Mouse (Mus musculus) Patski (cell line): ENCODE measurements around the gene Dnajc15. TPM values are rescaled to one million over a fixed set of nuclear protein-coding genes. Genes with fewer than 3 reads are reported as not detected.

Experiments used
- ATAC-seq: fragments of 100-300 bp; one replicate; pipeline ENCODE4 v1.8.0; 2021
- CTCF ChIA-PET: fragments of 350-600 bp; sonication (Branson Sonifier 250); formaldehyde crosslinking; loops from one replicate; lab custom pipeline; 2022; ENCODE audit warnings: inconsistent platforms; lab: Charles Lee
- POLR2A ChIA-PET: fragments of 350-600 bp; sonication (Branson Sonifier 250); formaldehyde crosslinking; loops from one replicate; lab custom pipeline; 2022; ENCODE audit warnings: antibody characterized with exemption, inconsistent platforms; lab: Charles Lee
- DNase-seq: peaks from one replicate; pipeline ENCODE4 v3.0.0-alpha.2; 2011; ENCODE audit warnings: low read depth, low spot score
- H3K27me3 ChIP-seq: fragments of 371-371 bp; one replicate; pipeline ENCODE4 v1.5.1; 2021
- CTCF ChIP-seq: fragments of 100-300 bp; IDR thresholded peaks from one replicate; pipeline ENCODE4 v1.5.1; 2021
- in situ Hi-C: fragments of 300-500 bp; cut with MboI; formaldehyde crosslinking; loops from 3 replicates; pipeline ENCODE4 v1.11.1; 2018; ENCODE audit warnings: low pct_unique_long_range_greater_than_20kb, mixed read lengths
- polyA plus RNA-seq: library from polyadenylated mRNA; unstranded; gene quantifications from one replicate; pipeline ENCODE4 v1.2.3, GENCODE M21; 2021

Dnajc15 gene
- 69.6 TPM for polyA plus RNA-seq

DNA sequence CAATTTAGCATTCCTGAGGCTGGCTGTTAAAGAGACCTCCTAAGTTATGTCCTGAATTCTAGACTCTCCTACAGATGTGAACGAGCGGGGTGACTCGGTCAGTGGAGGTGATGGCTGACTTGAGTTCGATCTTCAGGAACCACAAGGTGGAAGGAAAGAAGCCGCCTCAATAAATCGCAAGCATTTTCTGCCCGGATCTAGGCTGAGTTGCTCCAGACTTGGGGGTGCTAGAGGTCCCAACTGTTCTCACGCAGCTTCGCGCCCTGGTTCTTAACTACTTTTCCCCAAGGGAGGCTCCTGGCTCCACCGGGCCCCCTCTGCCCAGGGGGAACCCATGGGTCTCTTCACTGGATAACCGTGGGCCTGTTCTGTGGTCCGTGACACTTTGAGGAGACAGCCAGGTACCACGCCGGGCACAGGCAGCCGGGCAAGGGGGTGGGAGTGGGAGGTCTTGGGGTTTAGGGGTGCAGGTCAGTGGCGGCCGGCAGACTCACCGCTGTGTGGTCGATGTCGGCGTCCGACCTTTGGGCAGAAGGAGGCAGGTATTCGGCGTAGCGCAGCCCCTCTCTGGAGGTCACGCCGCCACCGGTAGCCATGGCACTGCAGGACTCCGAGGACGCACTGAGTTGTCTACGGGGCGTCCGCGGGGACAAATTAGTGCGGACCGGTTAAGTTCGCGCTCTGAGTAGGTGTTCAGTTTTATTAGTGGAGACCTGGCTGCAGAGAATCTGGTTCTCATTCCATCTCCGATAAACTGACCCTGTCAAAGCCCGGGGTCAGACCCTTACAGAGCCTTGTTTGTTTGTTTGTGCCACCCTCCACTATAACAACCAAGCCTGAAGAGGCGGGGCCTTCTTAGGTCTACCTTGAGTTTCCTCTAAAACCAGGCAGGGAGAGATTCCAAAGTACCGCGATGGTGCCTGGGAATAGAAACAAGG, at the start of gene Dnajc15:
Dnajc15 (minus strand) TSS at position 822 of the 938 bp plus-strand sequence.
- H3K27me3 ChIP-seq, result no peaks in the 10 kb centered on the region
- in situ Hi-C loops, result no loop called here
- ChIA-PET POLR2A (no interaction called here), CTCF (no interaction called here)
- no peak for TF ChIP-seq CTCF
- peak; percentile 17 for DNase-seq
- ATAC-seq, result peak; percentile 87

DNA sequence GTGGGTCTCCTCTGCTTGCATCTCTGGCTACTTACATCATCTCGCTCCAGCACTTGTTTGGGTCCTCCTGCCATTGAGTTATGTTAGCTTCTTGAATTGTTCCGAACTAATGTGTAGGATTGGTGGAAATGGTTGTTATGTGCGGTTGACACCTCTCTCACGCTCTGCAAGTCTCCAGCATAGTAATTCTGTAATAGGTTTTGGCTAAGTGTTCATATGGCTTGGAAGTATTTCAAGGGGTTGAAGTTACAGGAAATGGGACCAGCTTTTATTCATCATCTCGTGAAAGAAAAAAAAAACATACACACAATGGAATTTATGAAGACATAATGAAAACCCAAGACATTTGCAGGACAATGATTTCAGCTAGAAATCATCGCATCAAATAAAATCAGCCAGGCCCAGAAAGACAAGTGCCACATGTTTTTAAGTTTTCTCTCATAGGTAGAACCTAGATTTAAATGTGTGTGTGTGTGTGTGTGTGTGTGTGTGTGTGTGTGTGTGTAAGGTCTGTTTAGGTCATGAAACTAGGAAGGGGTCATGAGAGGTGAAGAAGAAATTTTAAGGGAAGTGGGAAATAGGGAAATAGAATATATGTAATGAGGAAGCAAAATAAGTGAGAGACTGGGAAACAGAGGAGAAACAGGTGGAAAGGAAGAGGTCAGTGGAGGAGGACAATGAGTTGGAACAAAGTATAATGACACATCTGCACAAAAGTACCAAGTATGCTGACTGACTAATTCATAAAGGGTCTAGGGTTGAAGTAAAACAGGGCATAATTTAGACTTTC, 48.3 kb upstream of the Dnajc15 start:
- POLR2A ChIA-PET, result no interaction called here
- in situ Hi-C loops, result no loop called here
- H3K27me3 ChIP-seq, result peaks cover 16% of the 10 kb centered on the region
- DNase-seq (no peak), ATAC-seq (no peak)
- CTCF ChIA-PET, result interaction anchor here (1.4 kb wide), 1 partner anchor 12 kb away, joined by 4 read pairs; no protein-coding TSS in a partner anchor
- TF ChIP-seq CTCF, result no peak

GRCm38 (mm10) chr14:77921641-77922040, 46.7 kb upstream of the Dnajc15 start:
- in situ Hi-C loops, result no loop called here
- TF ChIP-seq CTCF, result no peak
- H3K27me3 ChIP-seq, result peaks cover 16% of the 10 kb centered on the region
- ChIA-PET POLR2A (no interaction called here), CTCF (no interaction called here)
- DNase-seq (no peak), ATAC-seq (no peak)

DNA sequence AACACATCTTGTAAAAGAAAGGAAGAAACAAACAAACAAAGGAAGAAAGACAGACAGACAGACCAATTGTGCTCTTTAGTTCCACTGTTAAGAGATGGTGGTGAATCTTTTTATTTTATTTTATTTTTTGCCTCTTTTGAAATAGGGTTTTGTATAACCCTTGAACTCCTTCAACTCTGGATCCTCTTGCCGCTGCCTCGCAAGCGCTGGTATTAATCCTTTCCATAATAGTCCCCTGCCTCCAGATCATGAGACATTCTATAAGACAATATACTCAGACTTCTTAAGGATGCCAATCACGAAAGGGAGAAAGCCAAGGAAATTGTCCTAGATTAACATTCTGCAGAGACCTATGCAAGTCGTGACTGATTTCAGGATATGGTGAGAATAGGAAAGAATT, 40.9 kb upstream of the Dnajc15 start:
- ChIA-PET CTCF (no interaction called here), POLR2A (no interaction called here)
- H3K27me3 ChIP-seq, result peaks cover 18% of the 10 kb centered on the region
- TF ChIP-seq CTCF, result no peak
- in situ Hi-C loops, result no loop called here
- ATAC-seq, result no peak
- DNase-seq, result no peak

GRCm38 (mm10) chr14:77906586-77906985, 31.7 kb upstream of the Dnajc15 start:
- DNase-seq, result no peak
- POLR2A ChIA-PET, result no interaction called here
- peaks cover 11% of the 10 kb centered on the region for H3K27me3 ChIP-seq
- no peak for TF ChIP-seq CTCF
- no peak for ATAC-seq
- in situ Hi-C loops, result no loop called here
- CTCF ChIA-PET, result no interaction called here

DNA sequence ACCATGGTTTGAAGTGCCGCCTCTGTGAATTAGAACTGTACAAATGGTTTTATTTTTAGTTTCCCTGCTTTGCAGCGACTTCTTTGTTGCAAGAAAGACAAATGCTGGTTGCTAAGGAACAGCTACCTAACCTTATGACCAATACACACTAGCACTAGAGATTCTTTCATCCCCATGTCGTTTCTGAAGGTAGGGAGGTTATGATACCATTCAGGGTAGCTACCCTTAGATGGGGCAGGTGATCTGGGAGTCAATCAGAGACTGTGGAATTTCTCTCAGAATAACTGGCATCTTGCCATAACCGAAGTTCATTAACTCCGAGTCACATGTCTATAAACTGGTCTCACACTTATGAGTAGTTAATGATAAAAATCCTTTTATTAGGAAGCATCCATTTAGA, 30.5 kb upstream of the Dnajc15 start:
- in situ Hi-C loops, result no loop called here
- POLR2A ChIA-PET, result no interaction called here
- no peak for TF ChIP-seq CTCF
- no peak for DNase-seq
- CTCF ChIA-PET, result interaction anchor here (1.9 kb wide), 1 partner anchor 10 kb away, joined by 6 read pairs; no protein-coding TSS in a partner anchor
- peaks cover 11% of the 10 kb centered on the region for H3K27me3 ChIP-seq
- no peak for ATAC-seq

DNA sequence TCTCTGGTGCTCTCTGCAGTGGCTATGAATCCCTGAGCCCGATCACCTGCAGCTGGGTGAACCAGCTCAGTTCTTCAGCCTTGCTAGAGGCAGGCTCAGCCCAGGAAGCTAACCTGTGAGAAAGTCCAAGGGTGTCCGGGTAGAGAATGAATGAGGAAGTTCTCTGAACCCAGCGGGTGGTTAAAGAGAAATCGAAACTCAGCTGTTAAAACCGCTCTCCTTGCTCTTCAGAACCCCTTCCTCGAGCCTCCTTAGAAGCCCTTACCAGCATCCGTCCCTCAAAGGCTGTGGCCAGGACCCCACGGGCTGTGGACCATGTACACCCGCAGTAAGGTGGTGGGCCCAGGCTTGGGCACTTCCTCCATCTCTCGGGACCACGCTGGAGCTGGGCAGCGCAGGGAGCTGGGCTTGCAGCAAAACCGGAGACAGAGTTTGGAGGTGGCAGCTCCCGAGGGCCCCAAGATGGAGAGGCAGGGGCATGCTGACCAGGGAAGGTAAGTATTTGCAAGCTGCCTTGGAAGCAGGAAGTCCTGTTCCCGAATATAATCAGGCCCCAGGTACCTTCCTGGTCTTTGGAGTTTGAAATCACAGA, 29.3 kb upstream of the Dnajc15 start, which contains the start of gene Epsti1:
Epsti1 (plus strand) TSS at position 69 of the 592 bp plus-strand sequence.
- no peak for DNase-seq
- H3K27me3 ChIP-seq, result peaks cover 8% of the 10 kb centered on the region
- no peak for TF ChIP-seq CTCF
- in situ Hi-C loops, result no loop called here
- POLR2A ChIA-PET, result no interaction called here
- CTCF ChIA-PET, result interaction anchor here (1.9 kb wide), 1 partner anchor 9 kb away, joined by 6 read pairs; no protein-coding TSS in a partner anchor
- ATAC-seq, result no peak

DNA sequence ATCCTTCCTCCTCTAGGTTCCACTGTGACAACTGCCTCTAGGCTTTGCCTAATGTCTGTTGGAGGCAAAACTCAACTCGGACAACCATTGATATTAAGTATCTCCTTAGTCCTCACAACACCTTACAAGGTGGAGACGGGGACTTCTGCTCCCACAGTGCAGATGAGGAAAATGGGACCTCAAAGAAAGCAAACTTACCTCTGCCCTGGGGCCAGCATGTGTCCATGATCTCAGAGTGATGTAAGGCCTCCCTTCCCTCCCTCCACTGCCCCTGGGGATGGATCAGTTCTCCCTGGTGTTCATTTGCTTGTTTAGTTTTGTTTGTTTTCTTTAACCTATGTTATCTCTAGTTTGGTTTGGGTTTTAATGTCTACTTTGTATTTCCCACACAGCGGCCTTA, 27.6 kb upstream of the Dnajc15 start:
- in situ Hi-C loops, result no loop called here
- peaks cover 3% of the 10 kb centered on the region for H3K27me3 ChIP-seq
- POLR2A ChIA-PET, result no interaction called here
- TF ChIP-seq CTCF, result no peak
- CTCF ChIA-PET, result no interaction called here
- DNase-seq (no peak), ATAC-seq (no peak)

DNA sequence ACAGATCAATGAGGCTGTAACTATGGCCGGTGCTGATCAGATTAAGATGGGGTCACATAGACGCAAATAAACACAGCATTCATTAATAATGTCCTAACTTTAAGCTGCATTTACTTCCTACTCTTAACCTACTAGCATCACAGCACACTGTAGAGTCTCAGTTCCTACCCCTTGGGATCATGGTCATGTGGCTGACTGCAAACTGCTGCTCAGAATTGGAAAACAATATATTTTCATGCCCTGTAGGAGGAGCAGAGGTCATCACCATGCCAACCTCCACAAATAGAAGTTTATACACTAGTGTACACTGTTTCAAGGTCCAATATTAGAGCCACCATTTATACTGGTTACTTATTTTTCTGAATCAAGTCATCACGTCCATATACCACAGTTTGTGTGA, 21.0 kb upstream of the Dnajc15 start:
- POLR2A ChIA-PET, result no interaction called here
- no peak for ATAC-seq
- TF ChIP-seq CTCF, result no peak
- CTCF ChIA-PET, result interaction anchor here (1.5 to 1.9 kb wide), 2 partner anchors 9 kb away, joined by 4 to 6 read pairs; partner anchors contain the start of gene Epsti1
- no peak for DNase-seq
- in situ Hi-C loops, result no loop called here
- no peaks in the 10 kb centered on the region for H3K27me3 ChIP-seq

GRCm38 (mm10) chr14:77889911-77890310, 15.0 kb upstream of the Dnajc15 start:
- peak; percentile 38 for TF ChIP-seq CTCF
- in situ Hi-C loops, result no loop called here
- ATAC-seq, result no peak
- CTCF ChIA-PET, result no interaction called here
- no peak for DNase-seq
- H3K27me3 ChIP-seq, result no peaks in the 10 kb centered on the region
- POLR2A ChIA-PET, result no interaction called here
